Mouse (Mus musculus): ENCODE results near the gene Ric3. TPM values are rescaled to one million over a fixed set of nuclear protein-coding genes. Genes with fewer than 3 reads are reported as not detected.

Ric3 gene
- polyA plus RNA-seq, 1 experiment from 2014 or later = 2.9 TPM

Other genes starting within 250 kb of the Ric3 start
- gene Olfr516, start 232.8 kb downstream of the Ric3 start, polyA plus RNA-seq (2016; fragmentation: Nextera tagmentation; extraction: Ambion mirVana) = not detected in 2 replicates
- gene Olfr517, start 211.0 kb downstream of the Ric3 start, polyA plus RNA-seq (2016; fragmentation: Nextera tagmentation; extraction: Ambion mirVana) = not detected in 2 replicates
- not detected in 2 replicates for gene Olfr518, start 198.3 kb downstream of the Ric3 start, polyA plus RNA-seq (2016; fragmentation: Nextera tagmentation; extraction: Ambion mirVana)
- gene Olfr519, start 188.9 kb downstream of the Ric3 start, polyA plus RNA-seq (2016; fragmentation: Nextera tagmentation; extraction: Ambion mirVana) = not detected in 2 replicates
- 1.9 and 3.8 TPM in 2 replicates for gene Nlrp10, start 153.2 kb downstream of the Ric3 start, polyA plus RNA-seq (2016; fragmentation: Nextera tagmentation; extraction: Ambion mirVana)
- gene Eif3f, start 148.9 kb downstream of the Ric3 start, polyA plus RNA-seq (2016; fragmentation: Nextera tagmentation; extraction: Ambion mirVana) = 49.3 and 61.1 TPM in 2 replicates
- 0.25 and 0.88 TPM in 2 replicates for gene Tub, start 133.0 kb downstream of the Ric3 start, polyA plus RNA-seq (2016; fragmentation: Nextera tagmentation; extraction: Ambion mirVana)
- 1.3 and 7.3 TPM in 2 replicates for gene Lmo1, start 91.9 kb upstream of the Ric3 start, polyA plus RNA-seq (2016; fragmentation: Nextera tagmentation; extraction: Ambion mirVana)